Mouse (Mus musculus) limb, embryonic 14.5 days (tissue): ENCODE results near the gene Fmn2. TPM values are rescaled to one million over a fixed set of nuclear protein-coding genes. Genes with fewer than 3 reads are reported as not detected.

Experiments
- ATAC-seq: fragments of 200-750 bp; cut with Nextera tagmentation; 2 replicates; pipeline ENCODE4 v1.8.0; 2017; ENCODE audit warnings: low read depth, moderate number of reproducible peaks, moderate TSS enrichment; ENCODE audit not compliant: low FRiP score
- DNase-seq: peaks from one replicate; pipeline ENCODE4 v3.0.0-alpha.2; 2015; ENCODE audit warnings: low spot score
- H3K27ac ChIP-seq: fragments of 300-500 bp; sonication (generic); replicated peaks from 2 replicates; pipeline ENCODE4 v1.5.1; 2014; ENCODE audit warnings: low read depth, mild to moderate bottlenecking, low read length, moderate library complexity, mixed read lengths
- H3K27me3 ChIP-seq: fragments of 300-500 bp; sonication (generic); 2 replicates; pipeline ENCODE4 v1.6.1; 2014; ENCODE audit warnings: low read length, mixed read lengths; ENCODE audit not compliant: control insufficient read depth, insufficient read depth
- H3K36me3 ChIP-seq: fragments of 300-500 bp; sonication (generic); 2 replicates; pipeline ENCODE4 v1.6.1; 2014; ENCODE audit warnings: mild to moderate bottlenecking, low read length, moderate library complexity, mixed read lengths; ENCODE audit not compliant: control insufficient read depth, insufficient read depth
- H3K4me1 ChIP-seq: fragments of 300-500 bp; sonication (generic); 2 replicates; pipeline ENCODE4 v1.6.1; 2014; ENCODE audit warnings: antibody characterized with exemption, low read length, mixed read lengths; ENCODE audit not compliant: control insufficient read depth, insufficient read depth
- H3K4me2 ChIP-seq: fragments of 300-500 bp; sonication (generic); replicated peaks from 2 replicates; pipeline ENCODE4 v1.6.1; 2014; ENCODE audit warnings: low read depth, mild to moderate bottlenecking, low read length, moderate library complexity; ENCODE audit not compliant: severe bottlenecking
- H3K4me3 ChIP-seq: fragments of 300-500 bp; sonication (generic); replicated peaks from 2 replicates; pipeline ENCODE4 v1.5.1; 2014; ENCODE audit warnings: low read length
- H3K9ac ChIP-seq: fragments of 300-500 bp; sonication (generic); 2 replicates; pipeline ENCODE4 v1.6.1; 2014; ENCODE audit warnings: mild to moderate bottlenecking, low read depth, low read length, moderate library complexity; ENCODE audit not compliant: severe bottlenecking
- H3K9me3 ChIP-seq: fragments of 300-500 bp; sonication (generic); 2 replicates; pipeline ENCODE4 v1.6.1; 2016; ENCODE audit warnings: low read length; ENCODE audit not compliant: control insufficient read depth
- POLR2A ChIP-seq: fragments of 200-500 bp; IDR thresholded peaks from 2 replicates; pipeline ENCODE4 v1.8.0; 2012; ENCODE audit warnings: inconsistent platforms, mild to moderate bottlenecking, moderate library complexity, borderline replicate concordance; ENCODE audit not compliant: insufficient read depth, insufficient read length; ENCODE audit errors: extremely low read depth
- WGBS: fragments of 180-500 bp; shearing (Covaris S2); extraction: QIAGEN DNeasy Blood & Tissue Kit; methylation state at CpG from one replicate; pipeline ENCODE4 v1.1.7; 2014; 5-methylcytosine and 5-hydroxymethylcytosine counted together
- polyA plus RNA-seq, 2 experiments: library from polyadenylated mRNA; depleted of rRNA in 1 of 2; stranded (reverse) in 1 of 2; unstranded in 1 of 2; fragments of >200 nt; fragmentation: Nextera tagmentation in 1 of 2; extraction: Ambion mirVana in 1 of 2; gene quantifications; 2 replicates each; pipeline versions ENCODE4 v1.2.1 to v1.2.3; 2012 to 2014

Gene Fmn2
- polyA plus RNA-seq, 2 experiments, result 0.67 to 1.9 TPM

- Histone ChIP-seq H3K27ac (no peak overlapping the region), H3K27me3 (no peaks in the 10 kb centered on the region), H3K4me1 (no peaks in the 10 kb centered on the region), H3K9ac (no peak overlapping the region), H3K36me3 (no peaks in the 10 kb centered on the region), H3K4me3 (no peak overlapping the region), H3K4me2 (no peak overlapping the region), H3K9me3 (no peaks in the 10 kb centered on the region)
- WGBS, result 68% methylated on average over 5 of the region's 5 CpGs
- ATAC-seq (no peak), DNase-seq (no peak)
- TF ChIP-seq POLR2A, result no peak
Measured at GRCm38 (mm10) chr1:174643431-174644010, 141.9 kb downstream of the Fmn2 start.

- Histone ChIP-seq H3K9me3 (no peaks in the 10 kb centered on the region), H3K27me3 (no peaks in the 10 kb centered on the region), H3K9ac (no peak overlapping the region), H3K4me3 (no peak overlapping the region), H3K36me3 (no peaks in the 10 kb centered on the region), H3K4me1 (no peaks in the 10 kb centered on the region; the same call in 1 of the 2 replicates), H3K27ac (no peak overlapping the region), H3K4me2 (no peak overlapping the region)
- no peak for DNase-seq
- ATAC-seq, result no peak
- no peak for TF ChIP-seq POLR2A
- 66% methylated on average over 11 of the region's 11 CpGs for WGBS
Measured at GRCm38 (mm10) chr1:174649421-174649826, 147.8 kb downstream of the Fmn2 start.

- Histone ChIP-seq H3K9ac (no peak overlapping the region), H3K27me3 (no peaks in the 10 kb centered on the region), H3K27ac (no peak overlapping the region), H3K4me1 (peaks cover 6% of the 10 kb centered on the region), H3K36me3 (no peaks in the 10 kb centered on the region), H3K4me3 (no peak overlapping the region), H3K4me2 (no peak overlapping the region), H3K9me3 (no peaks in the 10 kb centered on the region)
- no peak for TF ChIP-seq POLR2A
- ATAC-seq (no peak), DNase-seq (no peak)
- WGBS, result 54% methylated on average over 5 of the region's 5 CpGs
Measured at GRCm38 (mm10) chr1:174654565-174654964, 152.9 kb downstream of the Fmn2 start.

- 26% methylated on average over 9 of the region's 9 CpGs for WGBS
- peak; percentile 48; the same call in 1 of the 2 replicates for ATAC-seq
- no peak for TF ChIP-seq POLR2A
- Histone ChIP-seq H3K27me3 (no peaks in the 10 kb centered on the region), H3K9ac (no peak overlapping the region), H3K9me3 (no peaks in the 10 kb centered on the region), H3K36me3 (no peaks in the 10 kb centered on the region), H3K4me2 (no peak overlapping the region), H3K4me3 (no peak overlapping the region), H3K4me1 (peaks cover 6% of the 10 kb centered on the region), H3K27ac (no peak overlapping the region)
- DNase-seq, result no peak
Measured at GRCm38 (mm10) chr1:174655354-174655753, 153.7 kb downstream of the Fmn2 start.

- H3K27me3 ChIP-seq, result no peaks in the 10 kb centered on the region
- no peaks in the 10 kb centered on the region for H3K36me3 ChIP-seq
- 89% methylated on average over 4 of the region's 4 CpGs for WGBS
- no peak overlapping the region for H3K9ac ChIP-seq
- TF ChIP-seq POLR2A, result no peak
- H3K27ac ChIP-seq, result no peak overlapping the region
- H3K9me3 ChIP-seq, result no peaks in the 10 kb centered on the region
- H3K4me3 ChIP-seq, result no peak overlapping the region
- no peak for ATAC-seq
- H3K4me2 ChIP-seq, result no peak overlapping the region
- H3K4me1 ChIP-seq, result peaks cover 6% of the 10 kb centered on the region
- DNase-seq, result no peak
Measured at GRCm38 (mm10) chr1:174656554-174656953, 154.9 kb downstream of the Fmn2 start.
